Mouse (Mus musculus) intestine, embryonic 16.5 days (tissue): ENCODE data around the gene Ybey. TPM values are rescaled to one million over a fixed set of nuclear protein-coding genes. Genes with fewer than 3 reads are reported as not detected.

Experiments used
- ATAC-seq: fragments of 200-750 bp; cut with Nextera tagmentation; 2 replicates; pipeline ENCODE4 v1.8.0; 2017; ENCODE audit warnings: moderate TSS enrichment, moderate library complexity
- H3K27ac ChIP-seq: fragments of 300-500 bp; sonication (generic); 2 replicates; pipeline ENCODE4 v1.5.1; 2014; ENCODE audit warnings: mild to moderate bottlenecking, low read length
- H3K27me3 ChIP-seq: fragments of 300-500 bp; sonication (generic); replicated peaks from 2 replicates; pipeline ENCODE4 v1.6.1; 2014; ENCODE audit warnings: low read length, control low read depth, mixed read lengths; ENCODE audit not compliant: control insufficient read depth, insufficient read depth
- H3K36me3 ChIP-seq: fragments of 300-500 bp; sonication (generic); 2 replicates; pipeline ENCODE4 v1.6.1; 2014; ENCODE audit warnings: low read length, control low read depth; ENCODE audit not compliant: control insufficient read depth, insufficient read depth
- H3K4me1 ChIP-seq: fragments of 300-500 bp; sonication (generic); 2 replicates; pipeline ENCODE4 v1.6.1; 2014; ENCODE audit warnings: low read length, control low read depth, mixed read lengths; ENCODE audit not compliant: control insufficient read depth, insufficient read depth
- H3K4me2 ChIP-seq: fragments of 300-500 bp; sonication (generic); 2 replicates; pipeline ENCODE4 v1.6.1; 2014; ENCODE audit warnings: low read depth, low read length, control low read depth
- H3K4me3 ChIP-seq: fragments of 300-500 bp; sonication (generic); 2 replicates; pipeline ENCODE4 v1.5.1; 2014; ENCODE audit warnings: mild to moderate bottlenecking, low read length
- H3K9ac ChIP-seq: fragments of 300-500 bp; sonication (generic); 2 replicates; pipeline ENCODE4 v1.6.1; 2014; ENCODE audit warnings: low read depth, low read length
- H3K9me3 ChIP-seq: fragments of 300-500 bp; sonication (generic); 2 replicates; pipeline ENCODE4 v1.6.1; 2016; ENCODE audit warnings: low read length, control low read depth; ENCODE audit not compliant: control insufficient read depth
- WGBS: fragments of 180-500 bp; shearing (Covaris S2); extraction: QIAGEN DNeasy Blood & Tissue Kit; methylation state at CpG from one replicate; pipeline ENCODE4 v1.1.7; 2014; 5-methylcytosine and 5-hydroxymethylcytosine counted together
- polyA plus RNA-seq: library from polyadenylated mRNA; unstranded; fragments of >200 nt; fragmentation: Nextera tagmentation; extraction: Ambion mirVana; gene quantifications from 2 replicates; pipeline ENCODE4 v1.2.1, GENCODE M21; 2015

The Ybey gene
- polyA plus RNA-seq, 1 experiment from 2014 or later = 5.5 TPM

DNA sequence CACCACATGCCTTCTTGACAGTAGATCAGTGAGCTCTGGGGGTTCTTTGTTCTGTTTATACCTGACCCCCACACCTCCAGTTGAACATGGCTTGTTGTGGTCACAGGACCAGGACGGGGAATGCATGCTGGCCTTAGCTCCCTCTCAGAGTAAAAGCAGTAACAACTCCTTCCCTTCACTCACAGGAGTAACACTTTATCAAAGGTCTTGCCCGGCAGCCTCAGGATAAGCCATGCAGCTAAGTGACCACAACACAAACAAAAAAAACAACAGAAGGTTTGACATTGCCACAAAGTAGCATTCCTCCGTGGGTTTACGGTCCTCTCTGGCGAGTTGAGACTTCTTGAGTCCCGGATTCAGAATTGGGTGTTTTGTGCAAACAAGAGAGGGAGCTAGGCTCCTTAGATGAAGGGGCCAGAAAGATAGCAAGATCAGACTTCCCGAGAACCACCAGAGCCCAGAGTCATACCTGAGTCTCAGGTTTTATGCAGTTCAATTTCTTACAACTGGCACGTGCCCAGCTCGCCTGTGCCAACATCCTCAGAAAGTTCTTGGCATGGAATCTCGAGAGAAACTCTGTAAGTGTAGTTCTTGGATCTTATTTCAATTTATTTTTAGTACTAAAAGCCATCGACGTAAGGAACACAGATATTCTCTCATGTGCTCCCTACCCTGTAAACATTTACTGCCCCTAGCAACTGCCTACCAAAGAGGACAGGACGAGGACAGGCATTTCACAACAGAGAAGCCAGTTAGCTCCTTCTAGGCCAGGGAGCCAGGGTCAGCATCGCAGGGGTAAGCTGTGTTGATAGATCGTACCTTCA, 21.3 kb downstream of the Ybey start:
- Histone ChIP-seq H3K27me3 (no peaks in the 10 kb centered on the region), H3K36me3 (no peaks in the 10 kb centered on the region), H3K9ac (no peak overlapping the region), H3K4me2 (no peak overlapping the region), H3K9me3 (no peaks in the 10 kb centered on the region), H3K27ac (no peak overlapping the region), H3K4me3 (no peak overlapping the region), H3K4me1 (peaks cover 10% of the 10 kb centered on the region)
- no peak for ATAC-seq
- WGBS = 75% methylated on average over 15 of the region's 15 CpGs

GRCm38 (mm10) chr10:76445996-76446681, 22.8 kb downstream of the Ybey start:
- 65% methylated on average over 4 of the region's 4 CpGs for WGBS
- H3K9me3 ChIP-seq = no peaks in the 10 kb centered on the region
- peak overlapping the region; percentile 28 for H3K27ac ChIP-seq
- ATAC-seq = 0 out of 2 replicates have a peak, but pooled peaks have one; percentile 12
- H3K27me3 ChIP-seq = no peaks in the 10 kb centered on the region
- H3K36me3 ChIP-seq = no peaks in the 10 kb centered on the region
- peaks cover 13% of the 10 kb centered on the region for H3K4me1 ChIP-seq
- no peak overlapping the region for H3K4me3 ChIP-seq
- H3K9ac ChIP-seq = no peak overlapping the region
- H3K4me2 ChIP-seq = no peak overlapping the region

- Histone ChIP-seq H3K9ac (peak within 1 kb of the TSS; percentile 85), H3K27ac (peak within 1 kb of the TSS; percentile 98), H3K9me3 (no peaks in the 10 kb centered on the region), H3K4me3 (peak within 1 kb of the TSS; percentile 87), H3K4me1 (peaks cover 13% of the 10 kb centered on the region), H3K27me3 (no peaks in the 10 kb centered on the region), H3K36me3 (0 out of 2 replicates have a peak, but pooled peaks cover 4% of the 10 kb centered on the region), H3K4me2 (peak within 1 kb of the TSS; percentile 86)
- ATAC-seq = peak; percentile 99
- under 1% methylated on average over 78 of the region's 78 CpGs for WGBS
Observed at GRCm38 (mm10) chr10:76442178-76443088, 26.5 kb downstream of the Ybey start, which contains the start of gene Pcnt. Pcnt (minus strand) TSS chr10:76442786.

- Histone ChIP-seq H3K4me2 (no peak within 1 kb of the TSS), H3K27ac (no peak within 1 kb of the TSS), H3K9me3 (no peaks in the 10 kb centered on the region), H3K27me3 (no peaks in the 10 kb centered on the region), H3K4me1 (peaks cover 8% of the 10 kb centered on the region; the same call in 1 of the 2 replicates), H3K36me3 (peaks cover 9% of the 10 kb centered on the region), H3K4me3 (no peak within 1 kb of the TSS), H3K9ac (no peak within 1 kb of the TSS)
- 95% methylated on average over 17 of the region's 17 CpGs for WGBS
- no peak for ATAC-seq
Observed at GRCm38 (mm10) chr10:76440281-76440680, 28.6 kb downstream of the Ybey start, which contains the start of gene AC141477.1. AC141477.1 (minus strand) TSS chr10:76440444.

DNA sequence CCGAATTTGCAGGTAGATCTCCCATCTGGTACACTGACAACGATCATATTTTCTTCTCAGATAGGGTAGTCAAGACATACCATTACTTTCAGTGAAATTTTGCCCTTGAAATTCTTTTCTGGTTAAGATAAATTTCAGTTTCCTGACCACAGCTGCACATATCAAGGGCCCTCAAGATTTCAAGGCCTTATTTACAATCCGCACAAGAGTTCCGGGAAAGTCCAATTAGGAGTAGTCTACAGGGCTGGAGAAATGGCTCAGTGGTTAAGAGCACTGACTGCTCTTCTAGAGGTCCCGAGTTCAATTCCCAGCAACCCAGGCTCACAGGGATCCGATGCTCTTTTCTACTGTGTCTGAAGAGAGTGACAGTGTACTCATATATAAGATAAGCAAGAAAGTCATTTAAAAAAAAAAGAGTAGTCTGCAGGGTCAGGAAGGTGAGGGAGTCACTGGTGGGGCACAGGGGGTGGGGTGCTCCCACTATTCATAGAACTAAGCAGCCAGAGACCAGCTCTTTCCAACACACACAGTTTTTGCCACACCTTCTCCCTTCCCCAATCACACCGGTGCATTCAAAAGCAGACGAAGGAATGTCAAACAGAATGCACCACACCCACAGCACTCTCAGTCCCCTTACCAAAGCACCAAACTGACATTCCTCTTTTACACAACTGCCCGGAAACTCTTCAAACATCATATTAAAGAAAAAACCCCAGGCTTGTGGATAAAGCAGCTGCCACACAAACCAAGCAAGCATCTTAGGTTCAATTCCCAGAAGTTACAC, 29.6 kb downstream of the Ybey start:
- no peak for ATAC-seq
- Histone ChIP-seq H3K36me3 (peaks cover 9% of the 10 kb centered on the region), H3K27ac (no peak overlapping the region), H3K9ac (no peak overlapping the region), H3K27me3 (no peaks in the 10 kb centered on the region), H3K4me2 (no peak overlapping the region), H3K9me3 (no peaks in the 10 kb centered on the region), H3K4me3 (no peak overlapping the region), H3K4me1 (peaks cover 8% of the 10 kb centered on the region; the same call in 1 of the 2 replicates)
- 83% methylated on average over 9 of the region's 9 CpGs for WGBS

GRCm38 (mm10) chr10:76433925-76434324, 35.0 kb downstream of the Ybey start:
- H3K36me3 ChIP-seq = peaks cover 27% of the 10 kb centered on the region
- no peak overlapping the region for H3K9ac ChIP-seq
- H3K9me3 ChIP-seq = no peaks in the 10 kb centered on the region
- ATAC-seq = no peak
- H3K4me2 ChIP-seq = no peak overlapping the region
- no peak overlapping the region for H3K27ac ChIP-seq
- 95% methylated on average over 11 of the region's 11 CpGs for WGBS
- H3K4me3 ChIP-seq = no peak overlapping the region
- H3K4me1 ChIP-seq = no peaks in the 10 kb centered on the region
- no peaks in the 10 kb centered on the region for H3K27me3 ChIP-seq

- WGBS = 94% methylated on average over 7 of the region's 7 CpGs
- Histone ChIP-seq H3K36me3 (peaks cover 29% of the 10 kb centered on the region), H3K9me3 (no peaks in the 10 kb centered on the region), H3K27ac (no peak overlapping the region), H3K27me3 (no peaks in the 10 kb centered on the region), H3K4me3 (no peak overlapping the region), H3K9ac (no peak overlapping the region), H3K4me1 (no peaks in the 10 kb centered on the region), H3K4me2 (no peak overlapping the region)
- ATAC-seq = no peak
Observed at GRCm38 (mm10) chr10:76425674-76426073, 43.2 kb downstream of the Ybey start.

DNA sequence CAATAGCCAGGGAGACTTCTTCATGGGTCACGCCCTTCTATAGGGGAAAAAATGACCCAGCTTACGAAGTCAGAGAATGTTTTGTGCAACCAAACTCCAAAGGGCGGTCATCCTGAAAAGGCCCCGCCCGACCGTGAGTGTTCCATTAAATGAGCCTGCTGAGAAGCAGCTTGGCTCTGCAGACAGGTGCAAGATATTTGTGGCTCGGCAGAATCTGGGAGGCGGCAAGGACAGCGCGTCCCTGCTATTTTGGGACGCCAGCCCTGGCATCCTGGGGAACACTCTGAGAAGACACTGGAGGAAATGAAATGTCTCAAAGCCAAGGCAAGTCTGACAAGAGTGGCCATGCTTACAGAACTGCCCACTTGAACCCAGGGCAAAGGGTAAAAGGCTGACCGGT, 52.1 kb downstream of the Ybey start:
- H3K9ac ChIP-seq = no peak overlapping the region
- H3K4me1 ChIP-seq = no peaks in the 10 kb centered on the region
- H3K36me3 ChIP-seq = peaks cover 19% of the 10 kb centered on the region
- 91% methylated on average over 12 of the region's 12 CpGs for WGBS
- no peak overlapping the region for H3K4me2 ChIP-seq
- H3K27me3 ChIP-seq = no peaks in the 10 kb centered on the region
- no peaks in the 10 kb centered on the region for H3K9me3 ChIP-seq
- H3K27ac ChIP-seq = no peak overlapping the region
- H3K4me3 ChIP-seq = no peak overlapping the region
- no peak for ATAC-seq
